Mouse (Mus musculus) cerebellum, adult (tissue): ENCODE results near the gene Gm20479.

Experiments used
- ATAC-seq: cut with Nextera tagmentation; 2 replicates; pipeline ENCODE4 v1.9.2; 2017; ENCODE audit warnings: mild to moderate bottlenecking, moderate library complexity, mixed read lengths; ENCODE audit not compliant: insufficient number of reproducible peaks, low FRiP score, low TSS enrichment

Gene Gm20479

GRCm38 (mm10) chr7:27356861-27357594 is at the start of gene Gm20479:
Gene Gm20479 (minus strand): TSS chr7:27357419.
- ATAC-seq = no peak

- ATAC-seq = no peak
Observed at GRCm38 (mm10) chr7:27406481-27406880, 49.3 kb upstream of the Gm20479 start.

GRCm38 (mm10) chr7:27404203-27404942 is 47.2 kb upstream of the Gm20479 start:
- no peak for ATAC-seq

DNA sequence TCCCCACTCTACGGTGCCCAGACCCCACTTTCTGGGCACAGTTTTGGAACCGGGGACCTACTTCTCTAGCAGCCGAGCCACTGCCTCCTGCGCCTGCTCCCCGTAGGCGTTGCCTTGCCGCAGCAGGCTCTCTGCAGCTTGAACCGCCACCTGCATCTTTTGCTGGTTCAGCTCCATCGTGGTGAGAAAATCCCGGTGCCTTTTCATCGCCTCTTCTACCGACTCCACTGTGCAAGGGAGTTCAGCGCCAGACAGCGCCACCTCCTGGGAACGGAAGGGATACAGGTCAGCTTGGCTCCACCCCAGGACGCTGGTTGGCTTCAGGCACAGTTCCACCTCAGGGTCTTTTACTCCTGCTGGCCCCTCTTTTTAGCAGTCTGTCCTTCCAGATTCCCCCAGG is 45.5 kb upstream of the Gm20479 start:
- ATAC-seq = peak; percentile 49; the same call in 1 of the 2 replicates

- ATAC-seq = no peak
Observed at GRCm38 (mm10) chr7:27400545-27400944, 43.3 kb upstream of the Gm20479 start.

- peak; percentile 56; the same call in 1 of the 2 replicates for ATAC-seq
Observed at GRCm38 (mm10) chr7:27397048-27397949, 40.1 kb upstream of the Gm20479 start.

GRCm38 (mm10) chr7:27396184-27397047 is 39.2 kb upstream of the Gm20479 start:
- 0 out of 2 replicates have a peak, but pooled peaks have one; percentile 28 for ATAC-seq

DNA sequence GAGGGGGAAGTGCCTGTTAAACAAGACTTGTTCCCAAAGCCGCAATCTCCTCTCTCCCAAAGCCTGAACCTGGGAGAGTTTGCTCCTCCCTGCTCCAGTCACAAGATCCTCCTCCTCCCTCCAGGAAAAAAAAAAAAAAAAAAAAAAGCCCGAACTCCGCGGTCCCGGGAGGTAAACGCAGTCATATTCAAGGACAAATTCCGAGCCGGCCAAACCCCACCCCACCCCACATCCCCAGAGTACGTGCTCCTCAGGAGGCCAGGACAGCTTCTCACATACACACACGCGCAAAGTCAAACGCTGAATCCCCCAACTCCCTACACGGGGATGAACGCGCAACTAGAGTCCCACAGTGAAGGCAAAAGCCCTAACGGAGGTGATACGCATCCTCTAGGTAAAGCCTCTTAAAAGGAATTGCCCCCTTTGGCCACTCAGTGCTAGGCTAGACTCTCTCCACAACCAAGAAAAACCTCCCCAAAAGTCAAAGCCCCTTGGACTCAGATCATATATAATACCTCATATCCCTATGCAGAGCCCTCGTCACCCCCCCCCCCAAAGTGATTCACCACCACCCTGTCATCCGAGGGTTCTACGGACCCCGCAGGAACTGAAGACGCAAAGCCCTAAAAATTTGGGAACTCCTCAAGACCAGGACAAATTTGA is 38.4 kb upstream of the Gm20479 start:
- peak; percentile 21; the same call in 1 of the 2 replicates for ATAC-seq

- ATAC-seq = peak; percentile 67; the same call in 1 of the 2 replicates
Observed at GRCm38 (mm10) chr7:27391416-27391815, 34.2 kb upstream of the Gm20479 start.

DNA sequence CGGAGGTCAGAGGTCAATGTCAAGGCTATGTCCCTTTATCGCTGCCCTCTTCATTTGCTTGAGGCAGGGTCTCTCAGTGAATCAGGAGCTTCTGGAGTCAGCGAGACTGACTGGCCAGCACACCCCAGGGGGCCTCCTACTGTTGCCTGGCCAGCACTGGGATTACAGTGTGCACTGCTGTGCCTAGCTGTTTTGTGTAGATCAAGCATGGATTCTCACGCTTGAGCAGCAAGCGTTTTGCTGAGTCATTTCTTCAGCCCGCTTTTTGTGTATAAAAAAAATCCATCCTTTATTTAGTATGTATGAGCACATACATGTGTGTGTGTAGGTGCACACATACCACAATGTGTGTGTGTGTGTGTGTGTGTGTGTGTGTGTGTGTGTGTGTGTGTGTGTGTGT is 32.0 kb upstream of the Gm20479 start:
- ATAC-seq = no peak

DNA sequence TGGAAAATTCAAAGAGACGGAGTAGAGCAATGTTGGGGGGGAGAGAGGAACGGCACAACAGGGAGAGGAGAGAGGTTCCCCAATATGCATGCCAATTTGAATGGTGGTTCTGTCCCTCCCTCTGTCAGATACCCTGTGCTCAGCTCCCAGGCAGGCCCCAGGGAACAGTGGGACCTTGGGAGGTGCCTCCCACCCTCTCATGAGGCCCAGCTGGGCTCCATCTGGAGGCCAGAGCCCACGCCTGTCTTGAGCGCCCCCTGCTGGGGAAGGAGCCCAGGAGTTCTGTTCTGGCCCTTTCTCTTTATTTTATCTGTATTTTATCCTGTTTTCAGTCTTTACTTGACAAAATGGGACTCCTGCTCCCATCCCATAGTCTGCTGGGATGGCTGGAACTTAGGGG is 27.5 kb upstream of the Gm20479 start:
- ATAC-seq = 0 out of 2 replicates have a peak, but pooled peaks have one; percentile 15

DNA sequence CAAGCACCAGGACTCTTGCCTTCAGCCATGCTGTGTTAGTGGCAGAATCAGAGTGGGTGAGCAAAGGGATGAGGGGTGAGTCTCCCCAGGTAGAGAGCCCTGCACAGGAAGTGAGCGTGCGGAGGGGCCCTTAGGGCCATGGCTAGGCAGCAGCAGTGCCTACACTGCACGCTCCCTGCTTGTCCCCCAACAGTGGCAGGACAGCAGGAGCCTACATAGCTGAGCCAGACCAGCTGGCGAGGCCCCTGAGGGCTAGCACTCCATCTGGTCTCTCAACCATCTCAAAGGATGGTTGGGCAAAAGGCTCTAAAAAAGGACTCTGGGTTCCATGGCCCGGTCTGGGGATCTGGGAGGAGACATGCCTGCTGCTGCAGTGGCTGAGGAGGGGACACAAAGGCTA is 26.9 kb upstream of the Gm20479 start:
- ATAC-seq = peak; percentile 88; the same call in 1 of the 2 replicates

- ATAC-seq = no peak
Observed at GRCm38 (mm10) chr7:27383233-27383632, 26.0 kb upstream of the Gm20479 start.

GRCm38 (mm10) chr7:27381560-27381959 is 24.3 kb upstream of the Gm20479 start:
- ATAC-seq = no peak

GRCm38 (mm10) chr7:27381009-27381408 is 23.8 kb upstream of the Gm20479 start:
- no peak for ATAC-seq

- ATAC-seq = no peak
Observed at GRCm38 (mm10) chr7:27379836-27380235, 22.6 kb upstream of the Gm20479 start.

DNA sequence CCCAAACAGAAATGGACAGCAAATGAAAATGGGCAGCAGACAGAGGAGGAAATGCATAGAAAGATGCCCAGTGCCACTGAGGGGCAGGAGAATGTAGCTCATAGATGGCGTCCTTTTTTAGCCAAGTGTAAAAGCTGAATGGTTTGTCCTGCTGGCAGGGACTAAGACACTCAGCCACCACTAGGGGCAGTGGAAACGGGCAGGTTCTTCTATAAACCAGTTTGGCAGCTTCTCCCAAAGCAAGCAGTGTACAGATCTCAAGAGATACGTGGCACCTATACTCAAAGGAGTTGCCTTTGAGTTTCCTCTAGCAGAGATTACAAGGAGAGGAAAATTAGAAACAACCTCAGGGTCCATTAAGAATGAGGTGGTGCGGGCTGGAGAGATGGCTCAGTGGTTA is 21.2 kb upstream of the Gm20479 start:
- ATAC-seq = no peak

DNA sequence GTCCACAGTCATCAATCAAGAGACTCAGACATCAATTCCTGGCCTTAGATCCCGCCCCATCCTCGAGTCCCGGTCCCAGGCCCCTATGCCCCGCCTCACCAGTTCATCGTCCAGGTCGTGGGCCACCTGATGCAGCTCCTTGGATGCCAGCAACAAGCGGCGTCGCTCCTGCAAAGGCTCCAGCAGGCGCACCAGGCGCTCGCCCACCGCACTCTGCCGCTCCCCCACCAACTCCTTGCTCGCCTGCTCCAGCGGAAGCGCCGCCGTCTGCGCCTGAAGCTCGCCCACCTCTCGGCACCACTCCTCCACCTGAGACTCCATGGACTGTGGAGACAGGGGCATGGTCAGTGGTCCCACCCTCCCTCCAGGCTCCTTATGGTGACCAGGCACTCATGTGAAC is 18.1 kb upstream of the Gm20479 start:
- no peak for ATAC-seq
